Mouse (Mus musculus) hindbrain, embryonic 15.5 days (tissue): ENCODE measurements at regions not wholly inside any gene's neighbourhood (a gene's known extent, or its start where the extent isn't known, plus 50 kb on each side); places are given as distances from the start of the nearest gene placed in this dataset.

Experiments used
- ATAC-seq: fragments of 200-750 bp; cut with Nextera tagmentation; 2 replicates; pipeline ENCODE4 v1.8.0; 2017; ENCODE audit warnings: low read depth, moderate number of reproducible peaks, moderate TSS enrichment; ENCODE audit not compliant: low FRiP score
- H3K27ac ChIP-seq: fragments of 300-500 bp; sonication (generic); replicated peaks from 2 replicates; pipeline ENCODE4 v1.5.1; 2015; ENCODE audit warnings: mild to moderate bottlenecking, inconsistent platforms
- H3K27me3 ChIP-seq: fragments of 300-500 bp; sonication (generic); 2 replicates; pipeline ENCODE4 v1.6.1; 2015; ENCODE audit warnings: control low read depth, inconsistent platforms
- H3K36me3 ChIP-seq: fragments of 300-500 bp; sonication (generic); 2 replicates; pipeline ENCODE4 v1.6.1; 2015; ENCODE audit warnings: control low read depth, inconsistent platforms
- H3K4me1 ChIP-seq: fragments of 300-500 bp; sonication (generic); replicated peaks from 2 replicates; pipeline ENCODE4 v1.6.1; 2015; ENCODE audit warnings: control low read depth, inconsistent platforms
- H3K4me2 ChIP-seq: fragments of 300-500 bp; sonication (generic); 2 replicates; pipeline ENCODE4 v1.6.1; 2015; ENCODE audit warnings: moderate library complexity, mild to moderate bottlenecking, inconsistent platforms
- H3K4me3 ChIP-seq: fragments of 300-500 bp; sonication (generic); 2 replicates; pipeline ENCODE4 v1.5.1; 2015; ENCODE audit warnings: mild to moderate bottlenecking, inconsistent platforms
- H3K9ac ChIP-seq: fragments of 300-500 bp; sonication (generic); 2 replicates; pipeline ENCODE4 v1.6.1; 2015; ENCODE audit warnings: inconsistent platforms
- H3K9me3 ChIP-seq: fragments of 300-500 bp; sonication (generic); 2 replicates; pipeline ENCODE4 v1.6.1; 2016; ENCODE audit warnings: control low read depth, inconsistent platforms
- WGBS: fragments of 180-500 bp; shearing (Covaris S2); methylation state at CpG from one replicate; pipeline ENCODE4 v1.1.7; 2015; 5-methylcytosine and 5-hydroxymethylcytosine counted together

DNA sequence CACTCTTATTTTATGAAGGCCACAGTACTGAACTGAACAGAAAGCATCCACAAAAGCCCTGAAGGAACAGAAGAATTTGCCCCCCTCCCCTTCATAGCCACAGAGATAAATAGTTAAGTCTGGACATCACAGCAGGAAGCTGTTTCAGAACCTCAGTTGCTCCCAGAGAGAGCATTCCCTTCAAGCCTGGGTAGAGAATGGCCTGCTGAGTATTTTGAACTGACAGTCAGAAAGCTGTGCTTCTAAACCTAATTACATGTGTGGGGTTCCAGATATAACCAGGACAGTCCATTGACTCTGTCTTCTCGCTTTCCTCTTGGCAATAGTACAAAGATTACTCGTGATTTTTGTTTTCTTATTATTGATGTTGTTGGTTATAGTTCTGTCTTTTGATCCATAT is 376.4 kb upstream of the Dph6 start:
- Histone ChIP-seq H3K4me1 (peaks cover 5% of the 10 kb centered on the region; the same call in 1 of the 2 replicates), H3K4me2 (no peak overlapping the region), H3K36me3 (no peaks in the 10 kb centered on the region), H3K9ac (no peak overlapping the region), H3K9me3 (no peaks in the 10 kb centered on the region), H3K4me3 (no peak overlapping the region), H3K27me3 (no peaks in the 10 kb centered on the region), H3K27ac (no peak overlapping the region)
- WGBS: 36% methylated on average over 2 of the region's 2 CpGs
- no peak for ATAC-seq

DNA sequence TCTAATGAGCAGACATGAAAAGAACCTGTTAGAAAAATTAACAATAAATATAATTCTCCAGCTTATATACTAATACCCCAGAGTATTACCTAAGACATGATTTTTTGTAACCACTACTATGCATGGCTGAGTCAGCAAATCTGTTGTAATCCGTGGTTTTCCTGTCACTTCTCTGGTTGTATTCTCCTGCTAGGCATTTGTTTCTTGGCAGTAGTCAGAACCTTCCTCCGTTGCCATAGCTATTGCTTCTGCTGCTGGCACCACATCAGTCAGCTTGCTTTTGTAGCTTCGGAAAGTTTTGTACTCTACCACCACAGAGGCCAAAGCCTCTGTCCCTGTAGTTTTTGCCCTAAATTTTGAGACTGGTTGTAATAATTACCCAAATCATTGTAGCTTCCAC is 381.4 kb upstream of the Dph6 start:
- H3K4me2 ChIP-seq: no peak overlapping the region
- no peaks in the 10 kb centered on the region for H3K36me3 ChIP-seq
- no peaks in the 10 kb centered on the region for H3K4me1 ChIP-seq
- H3K9me3 ChIP-seq: no peaks in the 10 kb centered on the region
- no peak overlapping the region for H3K9ac ChIP-seq
- WGBS: 44% methylated on average over 3 of the region's 3 CpGs
- no peaks in the 10 kb centered on the region for H3K27me3 ChIP-seq
- H3K27ac ChIP-seq: no peak overlapping the region
- H3K4me3 ChIP-seq: no peak overlapping the region
- ATAC-seq: no peak

DNA sequence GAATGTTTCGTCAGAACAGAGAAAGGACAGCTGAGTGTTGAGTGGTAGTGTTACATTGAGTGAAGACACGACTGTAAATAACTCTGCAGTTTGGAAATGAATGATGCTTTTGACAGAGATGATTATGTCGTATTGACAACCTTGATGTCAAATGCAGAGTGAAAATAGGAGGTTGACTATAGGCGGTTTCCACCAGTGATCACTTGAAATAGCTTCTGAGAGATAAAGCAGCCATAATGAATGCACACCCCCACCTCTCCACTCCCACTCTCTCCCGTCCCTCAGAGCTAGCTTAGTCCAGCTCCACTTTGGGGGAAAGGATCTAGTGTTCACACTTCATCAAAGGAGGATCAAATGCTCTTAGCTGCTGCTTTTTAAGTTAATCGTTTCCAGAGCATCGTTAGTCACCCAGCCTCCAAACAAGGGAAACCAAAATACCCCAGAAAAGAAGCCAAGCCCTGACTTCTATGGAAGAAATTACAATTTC is 387.6 kb upstream of the Dph6 start:
- Histone ChIP-seq H3K9me3 (no peaks in the 10 kb centered on the region), H3K4me3 (no peak overlapping the region), H3K27ac (no peak overlapping the region), H3K27me3 (no peaks in the 10 kb centered on the region), H3K4me2 (no peak overlapping the region), H3K36me3 (no peaks in the 10 kb centered on the region), H3K9ac (no peak overlapping the region), H3K4me1 (no peaks in the 10 kb centered on the region)
- WGBS: 76% methylated on average over 7 of the region's 7 CpGs
- ATAC-seq: no peak

DNA sequence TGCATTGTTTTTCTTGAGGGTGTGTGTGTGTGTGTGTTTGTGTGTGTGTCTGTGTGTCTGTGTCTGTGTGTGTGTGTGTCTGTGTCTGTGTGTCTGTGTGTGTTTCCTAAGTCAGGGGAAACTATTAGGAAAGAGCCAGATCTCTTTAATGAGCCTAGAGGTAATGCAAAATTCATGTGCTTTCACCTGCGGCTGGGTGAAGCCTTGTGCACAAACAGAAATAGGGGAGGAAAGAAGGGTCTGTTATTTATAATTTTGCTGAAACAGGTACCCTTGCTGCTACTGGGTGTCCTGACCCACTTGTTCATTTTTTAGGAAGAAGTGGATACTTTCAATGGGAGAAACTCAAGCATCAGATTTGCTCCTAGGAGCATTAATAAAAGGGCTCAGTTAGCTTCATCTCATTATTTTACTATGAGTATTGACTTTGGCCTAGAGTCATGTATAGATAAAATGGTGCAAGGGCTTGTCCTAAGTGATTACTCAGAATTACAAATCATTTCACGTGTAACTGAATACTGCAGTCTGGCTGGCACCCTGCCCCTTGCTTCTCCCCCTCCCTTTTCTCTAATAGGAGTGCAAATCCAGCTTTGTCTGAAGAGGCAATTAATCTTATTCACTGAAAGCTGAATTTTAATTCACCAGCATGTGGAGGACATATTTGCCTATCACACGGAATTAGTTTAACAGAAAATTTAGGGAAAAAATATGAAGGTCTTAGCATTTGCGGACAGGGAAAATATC is 401.7 kb upstream of the Dph6 start:
- Histone ChIP-seq H3K4me3 (no peak overlapping the region), H3K36me3 (no peaks in the 10 kb centered on the region), H3K9me3 (no peaks in the 10 kb centered on the region), H3K4me2 (no peak overlapping the region), H3K27me3 (no peaks in the 10 kb centered on the region), H3K27ac (no peak overlapping the region), H3K9ac (no peak overlapping the region), H3K4me1 (peaks cover 8% of the 10 kb centered on the region)
- peak; percentile 69; the same call in 1 of the 2 replicates for ATAC-seq
- WGBS: 38% methylated on average over 4 of the region's 4 CpGs

DNA sequence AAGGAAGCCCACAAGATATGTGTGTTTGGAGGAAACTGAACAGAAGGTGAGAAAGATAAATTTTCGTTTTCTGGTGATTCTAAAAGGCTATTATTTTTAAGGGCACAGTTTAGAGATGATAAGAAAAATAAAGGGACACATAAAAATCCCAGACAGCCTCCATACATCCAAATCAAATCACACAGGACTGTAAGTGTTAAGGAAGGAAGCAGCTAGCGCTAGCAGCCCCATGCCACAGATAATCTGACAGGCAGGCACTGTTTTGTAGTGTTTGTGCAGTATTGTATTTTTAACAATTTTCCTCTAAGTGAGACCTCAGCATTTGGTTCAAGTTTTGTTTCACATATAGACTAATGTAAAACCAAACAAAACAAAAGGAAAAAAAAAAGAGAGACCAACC is 402.4 kb upstream of the Dph6 start:
- H3K36me3 ChIP-seq: no peaks in the 10 kb centered on the region
- peaks cover 8% of the 10 kb centered on the region for H3K4me1 ChIP-seq
- H3K27ac ChIP-seq: 0 out of 2 replicates have a peak overlapping the region, but pooled peaks have one; percentile 22
- no peak overlapping the region for H3K4me2 ChIP-seq
- H3K9ac ChIP-seq: no peak overlapping the region
- no peaks in the 10 kb centered on the region for H3K9me3 ChIP-seq
- WGBS: 48% methylated on average over 2 of the region's 2 CpGs
- ATAC-seq: no peak
- no peaks in the 10 kb centered on the region for H3K27me3 ChIP-seq
- H3K4me3 ChIP-seq: no peak overlapping the region

DNA sequence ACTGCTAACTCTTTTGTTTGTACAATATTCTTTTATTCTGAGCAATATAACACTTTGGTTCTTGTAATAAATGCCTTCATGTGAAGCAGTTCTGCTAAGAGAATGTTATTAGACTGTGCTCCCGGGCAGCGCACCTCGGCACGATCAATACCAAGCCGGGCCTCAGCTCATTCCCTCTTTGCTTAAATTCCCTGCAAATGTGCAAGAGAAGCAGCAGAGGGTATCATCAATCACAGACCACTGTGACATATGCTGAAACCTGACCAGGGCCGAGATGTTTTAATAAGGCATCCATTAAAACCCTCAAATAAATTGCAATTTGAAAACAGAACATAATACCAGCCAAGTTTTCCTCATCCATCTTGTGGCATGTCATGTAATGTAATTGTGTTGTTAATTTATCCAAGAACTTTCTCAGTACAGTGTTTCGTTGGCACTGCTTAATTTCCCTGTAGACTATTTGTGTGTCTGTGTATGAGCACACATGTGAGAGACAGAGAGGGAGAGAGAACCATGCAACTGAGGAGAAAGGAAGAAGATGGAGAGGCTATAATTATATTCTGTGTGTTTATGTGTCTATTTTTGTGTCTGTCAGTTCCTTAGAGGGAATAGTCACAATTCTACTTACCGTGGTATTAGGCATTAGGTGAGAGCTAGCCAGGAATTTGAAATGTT is 412.9 kb upstream of the Dph6 start:
- WGBS: 34% methylated on average over 8 of the region's 8 CpGs
- Histone ChIP-seq H3K27me3 (no peaks in the 10 kb centered on the region), H3K27ac (no peak overlapping the region), H3K36me3 (no peaks in the 10 kb centered on the region), H3K9me3 (no peaks in the 10 kb centered on the region), H3K9ac (no peak overlapping the region), H3K4me1 (peaks cover 9% of the 10 kb centered on the region; the same call in 1 of the 2 replicates), H3K4me2 (no peak overlapping the region), H3K4me3 (no peak overlapping the region)
- ATAC-seq: peak; percentile 66; the same call in 1 of the 2 replicates

DNA sequence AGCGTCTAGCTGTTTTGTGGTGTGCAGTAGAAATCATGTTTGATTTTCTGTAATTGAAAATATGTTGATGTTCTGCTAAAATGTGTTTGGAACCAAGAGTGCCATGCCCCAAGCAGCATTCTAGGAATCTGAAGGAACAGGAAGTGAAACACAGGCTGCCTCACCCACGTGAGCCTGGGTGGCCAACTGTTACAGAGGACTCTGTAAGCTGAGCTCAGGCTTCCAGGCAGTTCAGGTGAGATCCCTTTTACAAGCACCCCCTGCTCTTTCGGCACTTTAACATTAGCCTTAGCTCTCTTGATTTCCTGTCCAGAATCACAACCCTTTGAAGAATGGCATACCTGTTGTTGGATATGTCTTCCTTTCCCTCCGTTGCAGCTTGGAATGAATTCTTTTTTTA is 414.9 kb upstream of the Dph6 start:
- Histone ChIP-seq H3K9ac (no peak overlapping the region), H3K9me3 (no peaks in the 10 kb centered on the region), H3K4me1 (peaks cover 9% of the 10 kb centered on the region; the same call in 1 of the 2 replicates), H3K4me3 (no peak overlapping the region), H3K27me3 (no peaks in the 10 kb centered on the region), H3K27ac (no peak overlapping the region), H3K36me3 (no peaks in the 10 kb centered on the region), H3K4me2 (no peak overlapping the region)
- no peak for ATAC-seq
- WGBS: 72% methylated on average over 4 of the region's 4 CpGs

DNA sequence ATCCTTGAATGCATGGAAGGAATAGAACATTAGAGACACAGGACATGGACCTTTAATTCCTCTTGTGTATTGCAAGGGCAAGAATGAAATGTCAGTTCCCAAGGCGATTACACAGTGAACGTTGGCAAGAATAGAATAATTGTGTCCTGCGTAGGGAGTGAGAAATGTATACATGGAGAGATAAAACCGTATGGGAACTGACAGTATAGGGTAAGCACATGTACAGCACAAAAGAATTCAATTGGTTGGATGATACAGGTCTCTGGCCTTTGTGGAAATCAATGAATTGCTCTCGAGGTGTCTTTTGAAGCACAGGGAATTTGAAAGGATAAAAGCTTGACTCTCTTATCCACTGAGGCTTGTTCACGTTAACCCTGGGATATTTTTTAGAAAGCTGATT is 415.4 kb upstream of the Dph6 start:
- H3K9me3 ChIP-seq: no peaks in the 10 kb centered on the region
- no peaks in the 10 kb centered on the region for H3K27me3 ChIP-seq
- H3K4me3 ChIP-seq: no peak overlapping the region
- H3K36me3 ChIP-seq: no peaks in the 10 kb centered on the region
- 55% methylated on average over 6 of the region's 6 CpGs for WGBS
- no peak overlapping the region for H3K4me2 ChIP-seq
- H3K4me1 ChIP-seq: peaks cover 9% of the 10 kb centered on the region; the same call in 1 of the 2 replicates
- no peak overlapping the region for H3K9ac ChIP-seq
- ATAC-seq: no peak
- H3K27ac ChIP-seq: no peak overlapping the region

DNA sequence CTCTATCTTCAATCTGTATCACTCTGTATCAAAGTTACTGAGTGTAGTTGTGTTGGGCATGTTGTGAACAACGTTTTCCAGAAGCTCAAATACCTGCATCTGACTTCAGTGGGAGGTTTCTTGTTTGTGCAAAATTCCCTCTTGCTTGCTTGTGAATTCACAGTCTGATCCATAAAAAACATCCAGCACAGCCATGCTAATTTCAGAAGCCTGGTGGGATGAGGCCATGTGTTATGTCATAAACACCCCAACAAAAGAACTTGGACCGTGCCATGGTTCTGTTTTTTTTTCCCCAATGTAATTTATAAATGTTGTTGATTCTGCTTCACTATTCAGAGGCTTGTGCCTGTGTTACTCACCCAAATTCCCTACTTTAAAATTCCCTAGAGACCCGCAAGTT is 415.9 kb upstream of the Dph6 start:
- no peaks in the 10 kb centered on the region for H3K9me3 ChIP-seq
- peaks cover 9% of the 10 kb centered on the region; the same call in 1 of the 2 replicates for H3K4me1 ChIP-seq
- ATAC-seq: no peak
- no peaks in the 10 kb centered on the region for H3K36me3 ChIP-seq
- H3K27ac ChIP-seq: no peak overlapping the region
- WGBS: 73% methylated on average over 3 of the region's 3 CpGs
- H3K4me2 ChIP-seq: no peak overlapping the region
- H3K4me3 ChIP-seq: no peak overlapping the region
- H3K27me3 ChIP-seq: no peaks in the 10 kb centered on the region
- no peak overlapping the region for H3K9ac ChIP-seq

DNA sequence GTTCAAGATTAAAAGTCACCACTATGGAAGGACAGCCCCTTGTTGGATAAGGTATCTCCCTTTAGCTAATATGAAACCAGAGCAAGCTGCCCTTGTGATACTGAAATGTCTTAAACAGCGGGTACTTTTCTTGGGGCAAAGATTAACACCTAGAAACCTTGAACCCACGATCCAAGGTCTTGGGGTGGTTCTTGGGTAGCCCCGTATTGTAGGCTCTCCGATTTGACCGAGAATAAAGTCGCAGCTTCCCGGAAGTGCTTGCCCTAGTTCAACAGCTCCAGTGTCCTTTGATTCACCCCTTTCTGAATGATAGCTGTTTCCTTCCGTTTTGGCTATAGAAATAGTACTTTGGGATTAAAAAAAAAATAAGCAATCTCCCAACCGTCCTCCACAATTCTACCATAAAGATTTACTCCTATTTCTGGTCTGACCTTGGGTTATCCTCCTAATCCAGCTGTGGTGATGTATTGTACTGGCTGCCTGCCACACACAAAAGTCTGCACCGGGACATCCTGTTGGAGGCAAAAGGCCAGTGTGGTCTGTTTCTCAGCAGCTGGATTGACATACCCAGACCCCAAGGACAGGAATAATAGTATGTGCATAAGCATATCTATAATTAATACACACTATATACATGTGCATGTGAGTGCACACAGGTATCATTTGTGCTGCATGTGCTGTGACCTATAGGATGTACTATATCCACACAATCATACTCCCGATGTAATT is 427.0 kb upstream of the Dph6 start:
- ATAC-seq: no peak
- no peak overlapping the region for H3K4me3 ChIP-seq
- no peaks in the 10 kb centered on the region for H3K4me1 ChIP-seq
- H3K27ac ChIP-seq: no peak overlapping the region
- no peak overlapping the region for H3K4me2 ChIP-seq
- H3K27me3 ChIP-seq: no peaks in the 10 kb centered on the region
- no peaks in the 10 kb centered on the region for H3K9me3 ChIP-seq
- H3K36me3 ChIP-seq: no peaks in the 10 kb centered on the region
- no peak overlapping the region for H3K9ac ChIP-seq
- WGBS: 86% methylated on average over 11 of the region's 11 CpGs

DNA sequence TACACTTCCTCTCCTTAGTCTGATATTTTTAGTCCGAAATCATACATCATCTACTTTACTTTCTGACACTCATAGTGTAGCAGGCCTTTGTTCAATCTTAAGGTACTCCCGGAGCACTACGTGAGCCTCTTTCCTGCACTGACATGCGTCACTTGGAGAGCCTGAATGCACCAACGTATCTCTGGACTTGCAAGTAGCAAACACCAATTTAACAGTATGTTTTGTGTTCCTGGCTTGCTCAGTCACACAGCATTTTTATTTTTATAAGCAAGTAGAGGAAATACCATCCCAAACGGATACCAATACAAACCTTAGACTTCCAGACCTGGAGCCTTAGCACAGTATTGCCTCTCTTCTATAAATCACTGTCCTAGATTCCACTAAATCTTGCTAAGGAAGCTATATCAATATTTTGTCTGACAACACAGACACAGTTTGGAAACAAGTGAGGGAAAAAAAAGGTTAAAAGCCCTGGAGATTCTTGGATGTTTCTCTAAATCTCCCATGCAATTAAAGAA is 427.6 kb upstream of the Dph6 start:
- H3K4me1 ChIP-seq: no peaks in the 10 kb centered on the region
- no peaks in the 10 kb centered on the region for H3K9me3 ChIP-seq
- H3K27ac ChIP-seq: no peak overlapping the region
- 79% methylated on average over 6 of the region's 6 CpGs for WGBS
- no peak overlapping the region for H3K4me2 ChIP-seq
- no peaks in the 10 kb centered on the region for H3K27me3 ChIP-seq
- no peaks in the 10 kb centered on the region for H3K36me3 ChIP-seq
- H3K4me3 ChIP-seq: no peak overlapping the region
- H3K9ac ChIP-seq: no peak overlapping the region
- ATAC-seq: no peak
